ENCODE assay signal across 20 mouse cellular contexts in the genomic region with DNA sequence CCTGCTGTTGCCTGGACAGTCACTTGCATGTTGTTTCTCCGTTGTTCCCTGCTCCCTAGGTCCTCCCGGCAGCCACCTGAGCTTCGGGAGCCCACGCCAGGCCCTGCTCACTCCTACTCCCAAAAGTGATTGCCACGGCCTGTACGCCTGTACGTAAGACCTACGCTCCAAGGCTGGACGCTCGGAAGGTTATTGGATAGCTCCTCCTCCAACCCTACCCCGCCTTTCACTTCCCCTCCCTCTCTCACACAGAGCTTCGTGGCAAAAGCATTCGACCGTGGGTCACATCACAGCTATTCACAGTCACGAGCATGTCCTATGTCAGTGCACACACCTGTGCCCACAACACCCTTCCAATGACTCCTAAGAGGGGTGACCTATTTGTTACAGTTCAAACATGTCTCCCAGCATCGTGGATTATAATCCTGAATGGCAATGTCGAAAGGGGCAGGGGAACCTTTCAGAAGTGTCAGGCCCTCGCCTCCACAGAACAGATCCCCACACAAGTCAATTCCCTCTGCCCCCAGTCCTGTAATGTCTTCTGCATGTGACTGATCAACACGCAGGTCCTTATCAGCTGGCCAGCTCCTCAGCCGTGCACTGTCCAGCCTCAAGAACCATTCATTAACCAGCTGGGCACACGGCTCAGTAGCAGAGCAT. TPM values are rescaled to one million over a fixed set of nuclear protein-coding genes. Genes with fewer than 3 reads are reported as not detected.
"Had no signal": no experiment of that assay in that cellular context is flagged by ENCODE, and none has a peak within 500 bp of the region (broad histone marks: within the 10 kb centered on the region; RNA-seq: fewer than 3 reads in every experiment).

No protein-coding gene starts in this region.

- H3K4me1 ChIP-seq: heart, embryonic 13.5 days; heart, embryonic 15.5 days; intestine, embryonic 15.5 days; limb, embryonic 13.5 days; limb, embryonic 15.5 days; liver, embryonic 12.5 days had no signal

- H3K27me3 ChIP-seq: heart, embryonic 15.5 days; intestine, embryonic 15.5 days; limb, embryonic 13.5 days; limb, embryonic 15.5 days; liver, embryonic 12.5 days had no signal

- DNase-seq: gastrocnemius, postnatal 14 days; gastrocnemius, postnatal 36 days; kidney, adult 18-20 months; layer of hippocampus, adult 9-11 months; layer of hippocampus, postnatal 36 days; left cerebral cortex, postnatal 4 days had no signal

- H3K9ac ChIP-seq: heart, embryonic 13.5 days; heart, embryonic 15.5 days; hindbrain, embryonic 14.5 days; intestine, embryonic 15.5 days; limb, embryonic 13.5 days; limb, embryonic 15.5 days; liver, embryonic 12.5 days; liver, embryonic 14.5 days had no signal

- H3K9me3 ChIP-seq: heart, embryonic 13.5 days; heart, embryonic 15.5 days; intestine, embryonic 15.5 days; limb, embryonic 13.5 days; limb, embryonic 15.5 days; liver, embryonic 12.5 days had no signal

- ATAC-seq: hindbrain, embryonic 16.5 days; inflammation-experienced regulatory T-cells, adult 6 months; intestine, embryonic 15.5 days; intestine, postnatal 0 days; liver, embryonic 12.5 days had no signal

- H3K36me3 ChIP-seq: heart, embryonic 13.5 days; heart, embryonic 15.5 days; intestine, embryonic 15.5 days; limb, embryonic 13.5 days; limb, embryonic 15.5 days; liver, embryonic 12.5 days had no signal

- H3K4me3 ChIP-seq: heart, embryonic 13.5 days; heart, embryonic 15.5 days; intestine, embryonic 15.5 days; limb, embryonic 13.5 days; limb, embryonic 15.5 days; liver, embryonic 12.5 days had no signal

- H3K4me2 ChIP-seq: heart, embryonic 11.5 days; heart, embryonic 13.5 days; heart, embryonic 15.5 days; hindbrain, embryonic 14.5 days; intestine, embryonic 15.5 days; limb, embryonic 13.5 days; limb, embryonic 15.5 days; liver, embryonic 12.5 days had no signal

- H3K27ac ChIP-seq: heart, embryonic 13.5 days; heart, embryonic 15.5 days; hindbrain, embryonic 14.5 days; intestine, embryonic 15.5 days; limb, embryonic 13.5 days; limb, embryonic 15.5 days; liver, embryonic 12.5 days; liver, embryonic 14.5 days had no signal

RNA-seq across cellular contexts. Expression of a gene that starts 10.2 kb away (rescaled TPM):
- total RNA-seq: hematopoietic stem cell, adult 5-6 weeks; liver, adult 2 months had no signal
- polyA plus RNA-seq: liver, embryonic 14.5 days had no signal
